Mouse (Mus musculus) E14TG2a.4 (cell line): ENCODE measurements around the gene Olfr700.

Experiments used
- CTCF ChIP-seq: conservative IDR thresholded peaks from 2 replicates; pipeline ENCODE4 v1.5.1; 2014; ENCODE audit warnings: low read length
- NANOG ChIP-seq: IDR thresholded peaks from 2 replicates; pipeline ENCODE4 v1.6.1; 2014; ENCODE audit warnings: borderline replicate concordance, low read length, mixed read lengths
- POU5F1 ChIP-seq: IDR thresholded peaks from 2 replicates; pipeline ENCODE4 v1.6.1; 2014; ENCODE audit warnings: low read length, borderline replicate concordance

GRCm38 (mm10) chr7:106813829-106814228 is 5.2 kb upstream of the Olfr700 start, which contains the start of gene Olfr701:
- TF ChIP-seq CTCF = no peak
- TF ChIP-seq NANOG = no peak
- no peak for TF ChIP-seq POU5F1
